8 mouse cellular contexts compared by ENCODE assay signal in genomic region chr11:77685383-77686265, GRCm38 (mm10). TPM values are rescaled to one million over a fixed set of nuclear protein-coding genes. Genes with fewer than 3 reads are reported as not detected.
DNase-seq lines count a peak whose midpoint lies in the region; ATAC-seq and TF ChIP-seq lines count a peak whose summit lies in the region.

Gene Nufip2 (plus strand): TSS chr11:77686155.

- no peaks in the 10 kb centered on the region for H3K27me3 ChIP-seq in embryonic facial prominence, embryonic 15.5 days
- no peaks in the 10 kb centered on the region for H3K27me3 ChIP-seq in limb, embryonic 14.5 days (ENCODE audit: control insufficient read depth, insufficient read depth, low read length)
- no peaks in the 10 kb centered on the region for H3K27me3 ChIP-seq in midbrain, postnatal 0 days (ENCODE audit: insufficient read depth, low read length)

- peak; percentile 24; the same call in 1 of the 2 replicates for TF ChIP-seq CTCF in bone marrow, adult 2 months (IDR thresholded peaks at IDR 0.05; ENCODE audit: control insufficient read depth, insufficient read depth, low read length)
- TF ChIP-seq CTCF in midbrain, postnatal 0 days (IDR thresholded peaks at IDR 0.05), result peak; percentile 31

- TF ChIP-seq POLR2A in bone marrow, adult 2 months (IDR thresholded peaks at IDR 0.05; ENCODE audit: borderline replicate concordance, control insufficient read depth, low read depth, low read length), result peak; percentile 100
- peak; percentile 99 for TF ChIP-seq POLR2A in limb, embryonic 14.5 days (IDR thresholded peaks at IDR 0.05; ENCODE audit: borderline replicate concordance, extremely low read depth, insufficient read depth, insufficient read length)

- no peaks in the 10 kb centered on the region for H3K9me3 ChIP-seq in embryonic facial prominence, embryonic 15.5 days (replicated peaks)
- no peaks in the 10 kb centered on the region for H3K9me3 ChIP-seq in limb, embryonic 14.5 days (ENCODE audit: control insufficient read depth, low read length)
- H3K9me3 ChIP-seq in midbrain, postnatal 0 days (ENCODE audit: low read length), result no peaks in the 10 kb centered on the region

- peak; percentile 99 for DNase-seq in 416B (ENCODE audit: low read depth)
- peak; percentile 99 for DNase-seq in heart, adult 8-10 months (ENCODE audit: low spot score)
- DNase-seq in kidney, adult 9 months, result peak; percentile 99
- DNase-seq in limb, embryonic 14.5 days (ENCODE audit: low spot score), result peak; percentile 99
- DNase-seq in midbrain, postnatal 0 days (ENCODE audit: low spot score), result peak; percentile 99
- DNase-seq in spleen, postnatal 14 days (ENCODE audit: low spot score in 2 of 2), result peak; percentile 98 to 99

- H3K4me1 ChIP-seq in bone marrow, adult 2 months (ENCODE audit: control insufficient read depth, insufficient read depth, low read length), result no peaks in the 10 kb centered on the region
- peaks cover 6% of the 10 kb centered on the region for H3K4me1 ChIP-seq in embryonic facial prominence, embryonic 15.5 days
- peaks cover 4% of the 10 kb centered on the region; the same call in 1 of the 2 replicates for H3K4me1 ChIP-seq in limb, embryonic 14.5 days (ENCODE audit: control insufficient read depth, insufficient read depth, low read length)
- peaks cover 4% of the 10 kb centered on the region; the same call in 1 of the 2 replicates for H3K4me1 ChIP-seq in midbrain, postnatal 0 days (ENCODE audit: insufficient read depth, low read length)

- H3K4me2 ChIP-seq in embryonic facial prominence, embryonic 15.5 days (replicated peaks), result peak within 1 kb of the TSS; percentile 58
- peak within 1 kb of the TSS; percentile 65 for H3K4me2 ChIP-seq in limb, embryonic 14.5 days (replicated peaks; ENCODE audit: low read depth, low read length, severe bottlenecking)
- H3K4me2 ChIP-seq in midbrain, postnatal 0 days (ENCODE audit: low read depth, low read length, poor library complexity, severe bottlenecking), result peak within 1 kb of the TSS; percentile 68

- no peaks in the 10 kb centered on the region; the same call in 1 of the 2 replicates for H3K36me3 ChIP-seq in embryonic facial prominence, embryonic 15.5 days
- peaks cover 3% of the 10 kb centered on the region; the same call in 1 of the 2 replicates for H3K36me3 ChIP-seq in limb, embryonic 14.5 days (ENCODE audit: control insufficient read depth, insufficient read depth, low read length)
- H3K36me3 ChIP-seq in midbrain, postnatal 0 days (ENCODE audit: insufficient read depth, low read length), result no peaks in the 10 kb centered on the region

- peak within 1 kb of the TSS; percentile 93 for H3K27ac ChIP-seq in bone marrow, adult 2 months (ENCODE audit: control insufficient read depth, insufficient read depth, low read depth, low read length, poor library complexity)
- peak within 1 kb of the TSS; percentile 99 for H3K27ac ChIP-seq in embryonic facial prominence, embryonic 15.5 days (replicated peaks)
- H3K27ac ChIP-seq in limb, embryonic 14.5 days (replicated peaks; ENCODE audit: low read depth, low read length), result peak within 1 kb of the TSS; percentile 98
- peak within 1 kb of the TSS; percentile 98 for H3K27ac ChIP-seq in midbrain, postnatal 0 days (ENCODE audit: low read depth, low read length)

- 0% methylated on average over 38 of the region's 38 CpGs for WGBS in bone marrow, adult 2 months
- WGBS in embryonic facial prominence, embryonic 15.5 days, result under 1% methylated on average over 38 of the region's 38 CpGs
- 1% methylated on average over 38 of the region's 38 CpGs for WGBS in limb, embryonic 14.5 days
- under 1% methylated on average over 36 of the region's 38 CpGs for WGBS in midbrain, postnatal 0 days

- peak within 1 kb of the TSS; percentile 92 for H3K4me3 ChIP-seq in bone marrow, adult 2 months (replicated peaks; ENCODE audit: control insufficient read depth, low read depth, low read length)
- peak within 1 kb of the TSS; percentile 100 for H3K4me3 ChIP-seq in embryonic facial prominence, embryonic 15.5 days (replicated peaks)
- H3K4me3 ChIP-seq in limb, embryonic 14.5 days (replicated peaks; ENCODE audit: low read length), result peak within 1 kb of the TSS; percentile 80
- peak within 1 kb of the TSS; percentile 97 for H3K4me3 ChIP-seq in midbrain, postnatal 0 days (ENCODE audit: low read depth, low read length)

- peak within 1 kb of the TSS; percentile 96 for H3K9ac ChIP-seq in embryonic facial prominence, embryonic 15.5 days
- H3K9ac ChIP-seq in limb, embryonic 14.5 days (ENCODE audit: low read depth, low read length, severe bottlenecking), result peak within 1 kb of the TSS; percentile 98
- H3K9ac ChIP-seq in midbrain, postnatal 0 days (replicated peaks; ENCODE audit: low read length, poor library complexity, severe bottlenecking), result peak within 1 kb of the TSS; percentile 98

- peak; percentile 98 for ATAC-seq in embryonic facial prominence, embryonic 15.5 days (ENCODE audit: insufficient number of reproducible peaks, low FRiP score, low TSS enrichment, low read depth)
- peak; percentile 96 for ATAC-seq in limb, embryonic 14.5 days (ENCODE audit: low FRiP score, low read depth)
- peak; percentile 98 for ATAC-seq in midbrain, postnatal 0 days (ENCODE audit: low FRiP score)

RNA-seq across cellular contexts. Expression of gene Nufip2, which starts in this region (rescaled TPM):
- polyA plus RNA-seq in bone marrow, adult 2 months (2011; ENCODE audit: insufficient read depth, insufficient read length, low replicate concordance, missing spikeins), result 9.6 and 22.5 TPM in 2 replicates
- 5.1 and 5.2 TPM in 2 replicates for polyA plus RNA-seq in embryonic facial prominence, embryonic 15.5 days (2015; fragmentation: Nextera tagmentation; extraction: Ambion mirVana)
- 10 to 100 TPM; 38.9 to 49.7 (median 45.2) TPM for total RNA-seq in heart, adult 8-10 months (2022)
- 19.5 and 21.3 TPM in 2 replicates for polyA plus RNA-seq in limb, embryonic 14.5 days (2012; rRNA removed)
- polyA plus RNA-seq in limb, embryonic 14.5 days (2014; fragmentation: Nextera tagmentation; extraction: Ambion mirVana), result 5.5 and 5.8 TPM in 2 replicates
- 42.9 and 46.3 TPM in 2 replicates for total RNA-seq in midbrain, postnatal 0 days (2014; rRNA removed)
- 3.0 and 5.3 TPM in 2 replicates for polyA plus RNA-seq in midbrain, postnatal 0 days (2015; fragmentation: Nextera tagmentation; extraction: Ambion mirVana)

Comparison
In these comparisons a context has a peak if more than half of its experiments do, and no peak if none do; other contexts are left out.
1. Peak in every context shown above with its lines: DNase-seq, ATAC-seq, H3K4me3 ChIP-seq and H3K27ac ChIP-seq.